Mouse (Mus musculus) erythroblast, embryonic 14.5 days (primary cell): ENCODE measurements around the gene Smim13.

Experiments used
- GATA1 ChIP-seq: IDR thresholded peaks from 2 replicates; pipeline ENCODE4 v1.6.1; 2012; ENCODE audit warnings: low read length, inconsistent platforms, mixed read lengths
- TAL1 ChIP-seq: IDR thresholded peaks from 3 replicates; pipeline ENCODE4 v1.6.1; 2012; ENCODE audit warnings: low read length, inconsistent platforms, mixed read lengths

DNA sequence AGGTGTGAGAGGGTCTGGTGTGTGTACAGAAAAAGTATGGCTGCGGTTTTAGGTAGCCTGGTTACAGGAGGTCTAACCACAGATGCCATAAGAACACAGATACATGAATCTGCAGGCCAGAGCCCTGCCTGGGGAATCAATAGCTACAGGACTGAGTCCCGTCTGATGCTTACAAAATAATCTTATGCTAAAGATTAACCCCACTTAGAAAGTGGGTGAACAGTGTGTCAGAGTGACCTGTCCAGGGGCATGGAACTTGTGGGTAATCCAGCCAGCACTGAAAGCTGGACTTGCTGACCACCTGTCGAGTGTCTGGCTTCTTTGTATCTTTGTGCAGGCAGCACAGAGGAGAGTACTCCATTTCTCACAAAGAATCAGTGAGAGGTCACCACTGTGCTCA lies 33.4 kb upstream of the Smim13 start:
- TF ChIP-seq TAL1 (no peak), GATA1 (no peak)
